Comparison of ENCODE assay signal across 13 mouse cellular contexts in genomic region chr1:69641986-69642385, GRCm38 (mm10).
"Had no signal": no experiment of that assay in that cellular context is flagged by ENCODE, and none has a peak within 500 bp of the region (broad histone marks: within the 10 kb centered on the region; RNA-seq: fewer than 3 reads in every experiment).

No protein-coding gene starts in this region.

- DNase-seq: heart, adult 11 months; heart, adult 2 months; heart, postnatal 14 days; heart, postnatal 36 days; kidney, adult 11 months; kidney, adult 2 months; kidney, adult 9 months; kidney, postnatal 14 days; kidney, postnatal 36 days; layer of hippocampus, adult 9-11 months; layer of hippocampus, postnatal 36 days; liver; liver, embryonic 13.5 days had no signal
